ENCODE assay signal across 9 mouse cellular contexts in the genomic region with DNA sequence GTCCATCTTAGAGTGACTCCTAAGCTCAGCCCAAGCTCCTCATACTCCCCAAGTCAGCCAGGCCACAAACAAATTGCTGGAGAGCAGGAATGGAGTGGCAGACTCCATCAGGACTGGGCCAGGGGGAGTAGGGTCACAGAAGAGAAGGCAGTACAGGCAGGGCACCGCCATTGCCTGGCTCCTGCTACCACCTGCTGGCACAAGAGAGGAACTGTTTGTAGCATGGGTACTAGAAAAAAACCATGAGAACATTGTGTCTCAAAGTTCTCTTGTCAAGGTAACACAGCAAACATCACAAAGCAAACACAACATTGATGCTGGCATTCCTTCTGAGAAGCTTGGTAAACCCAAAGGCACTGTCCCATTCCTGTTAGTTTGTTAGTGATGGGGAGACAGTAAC. TPM values are rescaled to one million over a fixed set of nuclear protein-coding genes. Genes with fewer than 3 reads are reported as not detected.
A peak's percentile ranks its signal among the peaks of the same experiment; 100 is the strongest.
DNase-seq lines count a peak whose midpoint lies in the region; ATAC-seq and TF ChIP-seq lines count a peak whose summit lies in the region.
"Had no signal": no experiment of that assay in that cellular context is flagged by ENCODE, and none has a peak within 500 bp of the region (broad histone marks: within the 10 kb centered on the region; RNA-seq: fewer than 3 reads in every experiment).

No protein-coding gene starts in this region.

- 0 out of 2 replicates have a peak, but pooled peaks cover 3% of the 10 kb centered on the region for H3K4me1 ChIP-seq in liver, embryonic 12.5 days
- H3K4me1 ChIP-seq in embryonic fibroblast, embryonic 13.5 days (ENCODE audit: control insufficient read depth, insufficient read depth, low read length), result no peaks in the 10 kb centered on the region
- no peaks in the 10 kb centered on the region for H3K4me1 ChIP-seq in intestine, embryonic 16.5 days (ENCODE audit: control insufficient read depth, insufficient read depth, low read length)
- H3K4me1 ChIP-seq in lung, embryonic 15.5 days, result no peaks in the 10 kb centered on the region
- H3K4me1 ChIP-seq in olfactory bulb, adult 2 months (ENCODE audit: control insufficient read depth, insufficient read depth, low read length), result peaks cover 8% of the 10 kb centered on the region

- peak; percentile 38 for DNase-seq in liver
- DNase-seq in adrenal gland, postnatal 14 days, result peak; percentile 72
- no peak for DNase-seq in urinary bladder, postnatal 25 days (ENCODE audit: low spot score)

- no peak for TF ChIP-seq POLR2A in embryonic fibroblast, embryonic 13.5 days (IDR thresholded peaks at IDR 0.05; ENCODE audit: low read depth, low read length)
- TF ChIP-seq POLR2A in olfactory bulb, adult 2 months (IDR thresholded peaks at IDR 0.05; ENCODE audit: insufficient read depth, low read depth, low read length), result no peak

- no peaks in the 10 kb centered on the region for H3K27me3 ChIP-seq in liver, embryonic 12.5 days (replicated peaks)
- H3K27me3 ChIP-seq in intestine, embryonic 16.5 days (replicated peaks; ENCODE audit: control insufficient read depth, insufficient read depth, low read length), result no peaks in the 10 kb centered on the region
- no peaks in the 10 kb centered on the region for H3K27me3 ChIP-seq in lung, embryonic 15.5 days

- peak; percentile 86 for TF ChIP-seq CTCF in embryonic fibroblast, embryonic 13.5 days (IDR thresholded peaks at IDR 0.05; ENCODE audit: borderline replicate concordance, insufficient read depth, low read length)
- peak; percentile 55 for TF ChIP-seq CTCF in olfactory bulb, adult 2 months (IDR thresholded peaks at IDR 0.05; ENCODE audit: insufficient read depth, low read depth, low read length)

- H3K36me3 ChIP-seq in liver, embryonic 12.5 days, result no peaks in the 10 kb centered on the region
- no peaks in the 10 kb centered on the region for H3K36me3 ChIP-seq in intestine, embryonic 16.5 days (ENCODE audit: control insufficient read depth, insufficient read depth, low read length)
- no peaks in the 10 kb centered on the region for H3K36me3 ChIP-seq in lung, embryonic 15.5 days

- 29% methylated on average over 1 of the region's 1 CpGs for WGBS in liver, embryonic 12.5 days (ENCODE audit: insufficient replicate concordance)
- WGBS in intestine, embryonic 16.5 days, result 4% methylated on average over 1 of the region's 1 CpGs
- WGBS in lung, embryonic 15.5 days, result 9% methylated on average over 1 of the region's 1 CpGs
- 6% methylated on average over 1 of the region's 1 CpGs for WGBS in olfactory bulb, adult 2 months

- H3K27ac ChIP-seq in liver, embryonic 12.5 days, result no peak overlapping the region
- H3K27ac ChIP-seq in embryonic fibroblast, embryonic 13.5 days (ENCODE audit: insufficient read depth, low read length), result no peak overlapping the region
- no peak overlapping the region for H3K27ac ChIP-seq in intestine, embryonic 16.5 days (ENCODE audit: low read length)
- no peak overlapping the region for H3K27ac ChIP-seq in lung, embryonic 15.5 days
- no peak overlapping the region for H3K27ac ChIP-seq in olfactory bulb, adult 2 months (ENCODE audit: insufficient read depth, low read depth, low read length)

- H3K4me3 ChIP-seq in liver, embryonic 12.5 days, result no peak overlapping the region
- H3K4me3 ChIP-seq in embryonic fibroblast, embryonic 13.5 days (ENCODE audit: insufficient read depth, low read length), result no peak overlapping the region
- no peak overlapping the region for H3K4me3 ChIP-seq in intestine, embryonic 16.5 days (ENCODE audit: low read length)
- H3K4me3 ChIP-seq in lung, embryonic 15.5 days, result no peak overlapping the region
- no peak overlapping the region for H3K4me3 ChIP-seq in olfactory bulb, adult 2 months (ENCODE audit: insufficient read depth, low read depth, low read length)
- H3K4me3 ChIP-seq: erythroblast, embryonic 14.5 days had no signal

- H3K9ac ChIP-seq in liver, embryonic 12.5 days, result no peak overlapping the region
- no peak overlapping the region for H3K9ac ChIP-seq in intestine, embryonic 16.5 days (ENCODE audit: low read depth, low read length)
- no peak overlapping the region for H3K9ac ChIP-seq in lung, embryonic 15.5 days

- no peak for ATAC-seq in liver, embryonic 12.5 days
- peak; percentile 73 for ATAC-seq in intestine, embryonic 16.5 days
- ATAC-seq in lung, embryonic 15.5 days (ENCODE audit: borderline replicate concordance, extremely low read depth, low FRiP score, low TSS enrichment), result peak; percentile 60

- H3K4me2 ChIP-seq in liver, embryonic 12.5 days, result no peak overlapping the region
- no peak overlapping the region for H3K4me2 ChIP-seq in intestine, embryonic 16.5 days (ENCODE audit: low read depth, low read length)
- no peak overlapping the region for H3K4me2 ChIP-seq in lung, embryonic 15.5 days

- no peaks in the 10 kb centered on the region for H3K9me3 ChIP-seq in liver, embryonic 12.5 days (replicated peaks)
- H3K9me3 ChIP-seq in intestine, embryonic 16.5 days (ENCODE audit: control insufficient read depth, low read length), result no peaks in the 10 kb centered on the region
- H3K9me3 ChIP-seq in lung, embryonic 15.5 days, result no peaks in the 10 kb centered on the region

RNA-seq across cellular contexts. Expression of gene Nln, which starts 20.0 kb away (rescaled TPM):
- 13.1 and 14.6 TPM in 2 replicates for polyA plus RNA-seq in liver, embryonic 12.5 days (2016; fragmentation: Nextera tagmentation; extraction: Ambion mirVana)
- total RNA-seq in adrenal gland, postnatal 14 days (2021), result 21.0 and 26.5 TPM in 2 replicates
- 39.9 and 44.0 TPM in 2 replicates for polyA plus RNA-seq in embryonic fibroblast, embryonic 13.5 days (2011; ENCODE audit: insufficient read length, low read depth, missing spikeins)
- 18.7 and 19.9 TPM in 2 replicates for polyA plus RNA-seq in intestine, embryonic 16.5 days (2015; fragmentation: Nextera tagmentation; extraction: Ambion mirVana)
- polyA plus RNA-seq in lung, embryonic 15.5 days (2015; fragmentation: Nextera tagmentation; extraction: Ambion mirVana), result 18.6 and 18.7 TPM in 2 replicates
- not detected in 2 replicates for polyA plus RNA-seq in olfactory bulb, adult 2 months (2012; ENCODE audit: insufficient read depth, insufficient read length, low replicate concordance, missing spikeins)

RNA-seq across cellular contexts. Expression of gene Sgtb, which starts 20.2 kb away (rescaled TPM):
- 1.1 TPM in 2 replicates for polyA plus RNA-seq in liver, embryonic 12.5 days (2016; fragmentation: Nextera tagmentation; extraction: Ambion mirVana)
- total RNA-seq in adrenal gland, postnatal 14 days (2021), result 7.1 and 9.7 TPM in 2 replicates
- polyA plus RNA-seq in embryonic fibroblast, embryonic 13.5 days (2011; ENCODE audit: insufficient read length, low read depth, missing spikeins), result 6.8 and 7.2 TPM in 2 replicates
- polyA plus RNA-seq in intestine, embryonic 16.5 days (2015; fragmentation: Nextera tagmentation; extraction: Ambion mirVana), result 3.0 and 3.3 TPM in 2 replicates
- polyA plus RNA-seq in lung, embryonic 15.5 days (2015; fragmentation: Nextera tagmentation; extraction: Ambion mirVana), result 5.5 TPM in 2 replicates
- polyA plus RNA-seq in olfactory bulb, adult 2 months (2012; ENCODE audit: insufficient read depth, insufficient read length, low replicate concordance, missing spikeins), result 133 TPM in 1 of 2 replicates, not detected in the other
- polyA plus RNA-seq: erythroblast, embryonic 14.5 days had no signal

Comparison
In these comparisons a context has a peak if more than half of its experiments do, and no peak if none do; other contexts are left out.
1. RNA of gene Nln, which starts 20.0 kb away (polyA plus RNA-seq): 39.9 to 44.0 TPM in embryonic fibroblast, embryonic 13.5 days, 18.7 to 19.9 TPM in intestine, embryonic 16.5 days, 18.6 to 18.7 TPM in lung, embryonic 15.5 days and 13.1 to 14.6 TPM in liver, embryonic 12.5 days; not detected in olfactory bulb, adult 2 months; every median in the first group is over 10 times any median in the second.